Mouse (Mus musculus): ENCODE data around the gene Tmem87a. TPM values are rescaled to one million over a fixed set of nuclear protein-coding genes. Genes with fewer than 3 reads are reported as not detected.
A peak's percentile ranks its signal among the peaks of the same experiment; 100 is the strongest.

Gene Tmem87a
- polyA plus RNA-seq, 1 experiment from 2014 or later, result 7.3 TPM

- Histone ChIP-seq H3K9me3 (replicated peaks) (no peaks in the 10 kb centered on the region), H3K4me3 (replicated peaks) (peak within 1 kb of the TSS; percentile 99), H3K27ac (replicated peaks) (peak within 1 kb of the TSS; percentile 81), H3K4me1 (peaks cover 27% of the 10 kb centered on the region), H3K4me2 (peak within 1 kb of the TSS; percentile 64), H3K27me3 (replicated peaks) (no peaks in the 10 kb centered on the region), H3K9ac (replicated peaks) (peak within 1 kb of the TSS; percentile 90), H3K36me3 (peaks cover 41% of the 10 kb centered on the region)
- 12% methylated on average over 44 of the region's 44 CpGs for WGBS
- peak; percentile 98 for ATAC-seq (ENCODE audit: low FRiP score)
Observed at GRCm38 (mm10) chr2:120352682-120353646, 50.9 kb downstream of the Tmem87a start, which contains the start of gene Vps39. Vps39 (minus strand) TSS chr2:120353137.

GRCm38 (mm10) chr2:120351321-120351720, 52.6 kb downstream of the Tmem87a start:
- no peak for ATAC-seq (ENCODE audit: low FRiP score)
- H3K36me3 ChIP-seq, result peaks cover 46% of the 10 kb centered on the region
- 87% methylated on average over 5 of the region's 5 CpGs for WGBS
- H3K9ac ChIP-seq (replicated peaks), result no peak overlapping the region
- H3K4me1 ChIP-seq, result peaks cover 27% of the 10 kb centered on the region
- H3K27me3 ChIP-seq (replicated peaks), result no peaks in the 10 kb centered on the region
- no peak overlapping the region for H3K4me3 ChIP-seq (replicated peaks)
- peak overlapping the region; percentile 64; the same call in 1 of the 2 replicates for H3K4me2 ChIP-seq
- H3K27ac ChIP-seq (replicated peaks), result no peak overlapping the region
- no peaks in the 10 kb centered on the region for H3K9me3 ChIP-seq (replicated peaks)

- no peak overlapping the region for H3K4me2 ChIP-seq
- no peak overlapping the region for H3K9ac ChIP-seq (replicated peaks)
- no peak for ATAC-seq (ENCODE audit: low FRiP score)
- no peaks in the 10 kb centered on the region for H3K27me3 ChIP-seq (replicated peaks)
- H3K36me3 ChIP-seq, result peaks cover 61% of the 10 kb centered on the region
- H3K4me1 ChIP-seq, result peaks cover 24% of the 10 kb centered on the region
- H3K9me3 ChIP-seq (replicated peaks), result no peaks in the 10 kb centered on the region
- WGBS, result 92% methylated on average over 9 of the region's 9 CpGs
- H3K4me3 ChIP-seq (replicated peaks), result no peak overlapping the region
- no peak overlapping the region for H3K27ac ChIP-seq (replicated peaks)
Observed at GRCm38 (mm10) chr2:120348120-120348519, 55.8 kb downstream of the Tmem87a start.

- Histone ChIP-seq H3K9ac (replicated peaks) (no peak overlapping the region), H3K36me3 (peaks cover 92% of the 10 kb centered on the region), H3K4me2 (no peak overlapping the region), H3K4me3 (replicated peaks) (no peak overlapping the region), H3K9me3 (replicated peaks) (no peaks in the 10 kb centered on the region), H3K27ac (replicated peaks) (no peak overlapping the region), H3K27me3 (replicated peaks) (no peaks in the 10 kb centered on the region), H3K4me1 (no peaks in the 10 kb centered on the region)
- ATAC-seq (ENCODE audit: low FRiP score), result no peak
- WGBS, result 89% methylated on average over 1 of the region's 1 CpGs
Observed at GRCm38 (mm10) chr2:120341741-120342140, 62.2 kb downstream of the Tmem87a start.

- no peaks in the 10 kb centered on the region for H3K4me1 ChIP-seq
- H3K4me3 ChIP-seq (replicated peaks), result no peak overlapping the region
- no peak overlapping the region for H3K27ac ChIP-seq (replicated peaks)
- H3K9me3 ChIP-seq (replicated peaks), result no peaks in the 10 kb centered on the region
- H3K27me3 ChIP-seq (replicated peaks), result no peaks in the 10 kb centered on the region
- no peak overlapping the region for H3K4me2 ChIP-seq
- no peak for ATAC-seq (ENCODE audit: low FRiP score)
- H3K36me3 ChIP-seq, result peaks cover 81% of the 10 kb centered on the region
- 71% methylated on average over 2 of the region's 2 CpGs for WGBS
- H3K9ac ChIP-seq (replicated peaks), result no peak overlapping the region
Observed at GRCm38 (mm10) chr2:120337886-120338285, 66.0 kb downstream of the Tmem87a start.

GRCm38 (mm10) chr2:120331575-120331974, 72.3 kb downstream of the Tmem87a start:
- no peak for ATAC-seq (ENCODE audit: low FRiP score)
- Histone ChIP-seq H3K4me2 (no peak overlapping the region), H3K9ac (replicated peaks) (no peak overlapping the region), H3K4me1 (no peaks in the 10 kb centered on the region), H3K36me3 (peaks cover 75% of the 10 kb centered on the region), H3K4me3 (replicated peaks) (no peak overlapping the region), H3K27ac (replicated peaks) (no peak overlapping the region), H3K27me3 (replicated peaks) (no peaks in the 10 kb centered on the region), H3K9me3 (replicated peaks) (no peaks in the 10 kb centered on the region)
- 89% methylated on average over 4 of the region's 4 CpGs for WGBS

- no peak overlapping the region for H3K4me3 ChIP-seq (replicated peaks)
- 81% methylated on average over 4 of the region's 4 CpGs for WGBS
Observed at GRCm38 (mm10) chr2:120315077-120315476, 88.8 kb downstream of the Tmem87a start.

GRCm38 (mm10) chr2:120314487-120314886, 89.4 kb downstream of the Tmem87a start:
- Histone ChIP-seq H3K4me1 (no peaks in the 10 kb centered on the region), H3K36me3 (peaks cover 33% of the 10 kb centered on the region), H3K9ac (replicated peaks) (no peak overlapping the region), H3K9me3 (replicated peaks) (no peaks in the 10 kb centered on the region), H3K4me3 (replicated peaks) (no peak overlapping the region), H3K27me3 (replicated peaks) (no peaks in the 10 kb centered on the region), H3K4me2 (no peak overlapping the region), H3K27ac (replicated peaks) (no peak overlapping the region)
- ATAC-seq (ENCODE audit: low FRiP score), result no peak
- WGBS, result 79% methylated on average over 4 of the region's 4 CpGs

More at GRCm38 (mm10) chr2:120315077-120315476, 88.8 kb downstream of the Tmem87a start:
- H3K9ac ChIP-seq (replicated peaks), result no peak overlapping the region
- H3K27me3 ChIP-seq (replicated peaks), result no peaks in the 10 kb centered on the region
- no peak for ATAC-seq (ENCODE audit: low FRiP score)
- H3K36me3 ChIP-seq, result peaks cover 36% of the 10 kb centered on the region
- no peaks in the 10 kb centered on the region for H3K4me1 ChIP-seq
- H3K9me3 ChIP-seq (replicated peaks), result no peaks in the 10 kb centered on the region
- no peak overlapping the region for H3K4me2 ChIP-seq
- no peak overlapping the region for H3K27ac ChIP-seq (replicated peaks)

GRCm38 (mm10) chr2:120313976-120314375, 89.9 kb downstream of the Tmem87a start, which contains the start of gene Pla2g4f:
Pla2g4f (minus strand) TSS chr2:120314165.
- ATAC-seq (ENCODE audit: low FRiP score), result no peak
- Histone ChIP-seq H3K9me3 (replicated peaks) (no peaks in the 10 kb centered on the region), H3K36me3 (peaks cover 28% of the 10 kb centered on the region), H3K27ac (replicated peaks) (no peak within 1 kb of the TSS), H3K27me3 (replicated peaks) (no peaks in the 10 kb centered on the region), H3K9ac (replicated peaks) (no peak within 1 kb of the TSS), H3K4me1 (no peaks in the 10 kb centered on the region), H3K4me3 (replicated peaks) (no peak within 1 kb of the TSS), H3K4me2 (no peak within 1 kb of the TSS)
- 57% methylated on average over 3 of the region's 3 CpGs for WGBS

- no peaks in the 10 kb centered on the region for H3K27me3 ChIP-seq (replicated peaks)
Observed at GRCm38 (mm10) chr2:120312276-120312825, 91.6 kb downstream of the Tmem87a start.

More at GRCm38 (mm10) chr2:120312276-120312825, 91.6 kb downstream of the Tmem87a start:
- no peak for ATAC-seq (ENCODE audit: low FRiP score)
- H3K4me1 ChIP-seq, result no peaks in the 10 kb centered on the region
- H3K9me3 ChIP-seq (replicated peaks), result no peaks in the 10 kb centered on the region
- peaks cover 12% of the 10 kb centered on the region for H3K36me3 ChIP-seq
- no peak overlapping the region for H3K9ac ChIP-seq (replicated peaks)
- H3K27ac ChIP-seq (replicated peaks), result no peak overlapping the region
- WGBS, result 88% methylated on average over 7 of the region's 7 CpGs
- H3K4me2 ChIP-seq, result no peak overlapping the region
- no peak overlapping the region for H3K4me3 ChIP-seq (replicated peaks)

Data from neural tube, embryonic 15.5 days (tissue).